Mouse (Mus musculus) bone marrow macrophage, adult 2 months (primary cell): ENCODE results near the gene Pttg1.

Experiments
- CTCF ChIP-seq: IDR thresholded peaks from 2 replicates; pipeline ENCODE4 v1.5.1; 2012; ENCODE audit warnings: low read depth, mild to moderate bottlenecking, low read length, moderate library complexity
- POLR2A ChIP-seq: IDR thresholded peaks from 2 replicates; pipeline ENCODE4 v1.6.1; 2012; ENCODE audit warnings: mild to moderate bottlenecking, low read depth, low read length, borderline replicate concordance

DNA sequence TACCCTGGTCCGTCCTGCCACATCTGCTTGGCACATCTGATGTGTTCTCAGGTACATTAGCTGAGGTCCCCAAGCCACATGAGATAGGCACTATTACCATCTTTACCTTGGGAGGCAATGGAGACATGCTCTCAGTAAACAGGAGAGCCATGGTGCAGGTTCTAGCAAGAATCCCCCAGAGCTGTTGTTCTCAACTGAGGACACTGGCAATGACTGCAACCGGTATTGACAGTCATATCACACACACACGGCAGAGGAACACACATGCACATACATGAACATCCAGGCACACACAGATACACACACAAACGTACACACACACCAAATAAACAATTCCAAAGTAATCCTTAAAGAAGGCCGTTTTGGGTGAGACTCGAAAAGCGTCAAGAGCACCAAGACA, 45.1 kb downstream of the Pttg1 start:
- TF ChIP-seq CTCF = no peak
- TF ChIP-seq POLR2A = no peak
